Mouse (Mus musculus): ENCODE measurements around the gene Gal3st1. TPM values are rescaled to one million over a fixed set of nuclear protein-coding genes. Genes with fewer than 3 reads are reported as not detected.
"Not testable (repeated sequence)": the region's sequence is repeated elsewhere in the genome, so short reads cannot be mapped to it uniquely, and the experiment has no call there.

The Gal3st1 gene
- total and polyA plus RNA-seq, 3 experiments = 0.07 to 0.12 TPM; not detected in 1

- H3K79me2 ChIP-seq (ENCODE audit: control insufficient read depth, insufficient read depth, low read length, poor library complexity); H3K9ac ChIP-seq (ENCODE audit: control insufficient read depth, low read depth, low read length, poor library complexity, severe bottlenecking); H3K36me3 ChIP-seq (ENCODE audit: control insufficient read depth in 1 of 2, insufficient read depth in 2 of 2, low read length in 2 of 2); H3K4me3 ChIP-seq (ENCODE audit: control insufficient read depth in 1 of 2, insufficient read depth in 1 of 2, low read depth in 2 of 2, low read length in 2 of 2); H3K27ac ChIP-seq (ENCODE audit: control insufficient read depth, low read depth, low read length); H3K4me1 ChIP-seq (ENCODE audit: control insufficient read depth in 1 of 2, insufficient read depth in 2 of 2, low read length in 2 of 2); H3K27me3 ChIP-seq (ENCODE audit: control insufficient read depth in 1 of 2, insufficient read depth in 2 of 2, low read length in 2 of 2); H3K9me3 ChIP-seq (replicated peaks; ENCODE audit: insufficient read depth, low read length): not testable (repeated sequence)
- TF ChIP-seq MAZ (IDR thresholded peaks at IDR 0.05; ENCODE audit: low read depth, low read length) (peak; percentile 46; the same call in 1 of the 2 replicates), GATA1 (IDR thresholded peaks at IDR 0.05; ENCODE audit: low read depth, low read length) (peak; percentile 53)
- DNase-seq (ENCODE audit: low read depth, low spot score) = peak; percentile 79
Observed at GRCm38 (mm10) chr11:4022111-4022510, 38.7 kb downstream of the Gal3st1 start.

GRCm38 (mm10) chr11:4023321-4023720 lies 39.9 kb downstream of the Gal3st1 start:
- no peak for DNase-seq (ENCODE audit: low read depth, low spot score)
- H3K9me3 ChIP-seq (replicated peaks; ENCODE audit: insufficient read depth, low read length) = no peaks in the 10 kb centered on the region
- no peak for TF ChIP-seq MAFK (IDR thresholded peaks at IDR 0.05; ENCODE audit: borderline replicate concordance, low read depth, low read length)
- no peak for TF ChIP-seq MYB (IDR thresholded peaks at IDR 0.05; ENCODE audit: low read depth, low read length)
- TF ChIP-seq GABPA (IDR thresholded peaks at IDR 0.05; ENCODE audit: low read depth, low read length) = no peak
- no peak for TF ChIP-seq MAZ (IDR thresholded peaks at IDR 0.05; ENCODE audit: low read depth, low read length)
- TF ChIP-seq RCOR1 (IDR thresholded peaks at IDR 0.05; ENCODE audit: low read depth, low read length) = no peak
- H3K27ac ChIP-seq (ENCODE audit: control insufficient read depth, low read depth, low read length) = no peak overlapping the region
- H3K4me1 ChIP-seq (ENCODE audit: control insufficient read depth in 1 of 2, insufficient read depth in 2 of 2, low read length in 2 of 2) = no peaks in the 10 kb centered on the region; a peak in 1 of 4 replicates
- no peak overlapping the region for H3K9ac ChIP-seq (ENCODE audit: control insufficient read depth, low read depth, low read length, poor library complexity, severe bottlenecking)
- no peaks in the 10 kb centered on the region; a peak in 1 of 4 replicates for H3K27me3 ChIP-seq (ENCODE audit: control insufficient read depth in 1 of 2, insufficient read depth in 2 of 2, low read length in 2 of 2)
- no peak overlapping the region for H3K4me3 ChIP-seq (ENCODE audit: control insufficient read depth in 1 of 2, insufficient read depth in 1 of 2, low read depth in 2 of 2, low read length in 2 of 2)
- H3K36me3 ChIP-seq (ENCODE audit: control insufficient read depth in 1 of 2, insufficient read depth in 2 of 2, low read length in 2 of 2) = no peaks in the 10 kb centered on the region
- H3K79me2 ChIP-seq (ENCODE audit: control insufficient read depth, insufficient read depth, low read length, poor library complexity) = no peaks in the 10 kb centered on the region

- no peak overlapping the region for H3K27ac ChIP-seq (ENCODE audit: control insufficient read depth, low read depth, low read length)
- no peak overlapping the region for H3K4me3 ChIP-seq (ENCODE audit: control insufficient read depth in 1 of 2, insufficient read depth in 1 of 2, low read depth in 2 of 2, low read length in 2 of 2)
- H3K36me3 ChIP-seq (ENCODE audit: control insufficient read depth in 1 of 2, insufficient read depth in 2 of 2, low read length in 2 of 2) = no peaks in the 10 kb centered on the region
- H3K9me3 ChIP-seq (replicated peaks; ENCODE audit: insufficient read depth, low read length) = no peaks in the 10 kb centered on the region
- DNase-seq (ENCODE audit: low read depth, low spot score) = no peak
- no peaks in the 10 kb centered on the region for H3K4me1 ChIP-seq (ENCODE audit: control insufficient read depth in 1 of 2, insufficient read depth in 2 of 2, low read length in 2 of 2)
- no peak overlapping the region for H3K9ac ChIP-seq (ENCODE audit: control insufficient read depth, low read depth, low read length, poor library complexity, severe bottlenecking)
- no peaks in the 10 kb centered on the region for H3K79me2 ChIP-seq (ENCODE audit: control insufficient read depth, insufficient read depth, low read length, poor library complexity)
- H3K27me3 ChIP-seq (ENCODE audit: control insufficient read depth in 1 of 2, insufficient read depth in 2 of 2, low read length in 2 of 2) = no peaks in the 10 kb centered on the region; a peak in 1 of 4 replicates
- no peak for TF ChIP-seq EP300 (IDR thresholded peaks at IDR 0.05; ENCODE audit: low read depth in 1 of 2, low read length in 2 of 2)
- no peak for TF ChIP-seq MEF2A (IDR thresholded peaks at IDR 0.05; ENCODE audit: extremely low read depth, insufficient replicate concordance, low read depth, low read length, poor library complexity, severe bottlenecking)
- TF ChIP-seq ZMIZ1 (IDR thresholded peaks at IDR 0.05; ENCODE audit: low read depth, low read length) = no peak
- TF ChIP-seq UBTF (IDR thresholded peaks at IDR 0.05; ENCODE audit: borderline replicate concordance, insufficient read depth, low read depth, low read length) = no peak
- no peak for TF ChIP-seq SIN3A (IDR thresholded peaks at IDR 0.05; ENCODE audit: low read length)
- TF ChIP-seq TBP (IDR thresholded peaks at IDR 0.05; ENCODE audit: low read depth, low read length) = no peak
- TF ChIP-seq TAL1 (IDR thresholded peaks at IDR 0.05; ENCODE audit: low read length) = no peak
Observed at GRCm38 (mm10) chr11:4027066-4027465, 43.6 kb downstream of the Gal3st1 start.
